Mouse (Mus musculus) CD4-positive, CD25-positive, alpha-beta regulatory T cell, adult 9 weeks (primary cell): ENCODE measurements around the gene Zfp768. TPM values are rescaled to one million over a fixed set of nuclear protein-coding genes. Genes with fewer than 3 reads are reported as not detected.

Experiments
- polyA plus RNA-seq: library from polyadenylated mRNA; unstranded; fragments of 100-300 nt; shearing (Covaris generic); gene quantifications from one replicate; pipeline ENCODE4 v1.2.1, GENCODE M21; 2017

The Zfp768 gene
- 0.35 TPM for polyA plus RNA-seq

DNA sequence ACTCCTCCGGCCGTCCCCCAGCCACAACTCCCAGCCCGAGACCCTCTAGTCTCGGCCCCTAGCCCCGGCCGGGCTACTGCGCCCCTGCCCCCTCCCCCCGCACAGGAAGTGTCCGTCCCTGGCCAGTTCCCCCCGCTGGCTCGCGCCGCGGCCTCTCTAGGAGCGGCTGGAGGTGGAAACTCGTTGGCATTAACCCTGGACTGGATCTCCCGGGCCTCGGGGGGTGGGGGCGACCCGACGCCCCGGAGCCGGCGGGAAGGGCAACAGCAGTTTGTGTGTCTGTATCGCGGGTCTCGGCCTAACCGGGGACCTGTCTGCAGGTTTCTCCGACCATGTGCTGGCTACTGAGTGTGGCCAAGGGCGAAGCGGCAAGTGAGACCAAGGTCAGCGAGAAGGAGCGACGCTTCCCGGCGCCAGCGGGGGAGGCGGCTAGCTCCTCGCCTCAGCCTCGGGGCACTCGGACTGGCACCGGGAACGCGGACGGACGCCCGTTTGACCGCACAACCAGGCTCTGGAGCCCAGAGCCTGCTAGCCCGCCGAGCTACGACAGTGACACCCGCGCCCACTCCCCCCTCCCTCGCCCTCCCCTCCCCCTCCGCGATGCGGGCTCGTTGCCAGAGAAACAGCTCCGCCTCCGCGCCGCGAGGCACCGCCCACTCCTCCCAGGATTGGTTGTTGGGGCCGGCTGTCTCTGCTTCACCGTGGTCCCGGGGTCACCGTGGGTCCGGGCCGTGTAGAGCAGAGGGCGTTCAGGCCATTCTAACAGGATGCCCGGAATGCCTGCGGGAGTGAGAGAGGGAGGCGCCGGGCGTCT is at the start of gene Zfp768:
Gene Zfp768 (minus strand): TSS at position 78 of the 814 bp plus-strand sequence.

DNA sequence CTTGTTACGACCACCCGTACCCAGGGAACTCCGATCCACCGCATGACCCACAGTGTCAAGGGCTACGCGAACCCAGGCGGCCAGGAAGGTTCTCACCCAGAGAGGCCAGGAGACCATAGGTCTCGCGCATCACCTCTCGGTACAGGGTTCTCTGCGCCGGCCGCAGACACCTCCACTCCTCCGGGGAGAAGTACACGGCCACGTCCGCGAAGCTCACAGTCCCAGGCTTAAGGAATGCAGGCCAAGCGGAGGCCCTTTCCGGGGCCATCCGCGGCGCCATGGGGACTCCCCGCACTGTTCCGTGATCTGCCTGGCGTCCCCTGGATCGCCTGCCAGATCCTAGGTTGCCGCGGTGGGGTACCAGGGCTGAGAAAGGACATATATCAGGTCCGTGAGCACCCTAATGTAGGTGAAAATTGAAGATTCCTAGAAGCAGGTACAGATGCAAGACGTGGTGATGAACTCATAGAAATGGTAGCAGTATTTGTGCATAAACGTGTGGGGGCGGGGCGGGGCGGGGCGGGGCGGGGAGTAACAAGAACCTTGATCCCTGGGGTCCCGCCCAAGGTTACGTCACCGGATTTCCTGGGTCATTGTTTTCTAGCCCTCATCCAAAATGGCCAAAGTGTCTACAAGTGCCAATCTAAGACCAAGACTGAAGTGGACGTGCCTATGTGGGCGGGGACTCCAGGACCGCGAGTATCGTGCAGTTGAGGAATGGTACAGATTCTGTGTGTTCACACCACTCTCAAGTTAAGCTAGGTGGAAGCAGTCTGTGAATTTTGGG is 48.0 kb upstream of the Zfp768 start, which contains the start of gene E430018J23Rik:
Gene E430018J23Rik (minus strand): TSS at position 473 of the 787 bp plus-strand sequence.

GRCm38 (mm10) chr7:127386641-127387392 is 41.4 kb upstream of the Zfp768 start, which contains the start of gene 9130019O22Rik:
Gene 9130019O22Rik (minus strand): TSS chr7:127387166.

DNA sequence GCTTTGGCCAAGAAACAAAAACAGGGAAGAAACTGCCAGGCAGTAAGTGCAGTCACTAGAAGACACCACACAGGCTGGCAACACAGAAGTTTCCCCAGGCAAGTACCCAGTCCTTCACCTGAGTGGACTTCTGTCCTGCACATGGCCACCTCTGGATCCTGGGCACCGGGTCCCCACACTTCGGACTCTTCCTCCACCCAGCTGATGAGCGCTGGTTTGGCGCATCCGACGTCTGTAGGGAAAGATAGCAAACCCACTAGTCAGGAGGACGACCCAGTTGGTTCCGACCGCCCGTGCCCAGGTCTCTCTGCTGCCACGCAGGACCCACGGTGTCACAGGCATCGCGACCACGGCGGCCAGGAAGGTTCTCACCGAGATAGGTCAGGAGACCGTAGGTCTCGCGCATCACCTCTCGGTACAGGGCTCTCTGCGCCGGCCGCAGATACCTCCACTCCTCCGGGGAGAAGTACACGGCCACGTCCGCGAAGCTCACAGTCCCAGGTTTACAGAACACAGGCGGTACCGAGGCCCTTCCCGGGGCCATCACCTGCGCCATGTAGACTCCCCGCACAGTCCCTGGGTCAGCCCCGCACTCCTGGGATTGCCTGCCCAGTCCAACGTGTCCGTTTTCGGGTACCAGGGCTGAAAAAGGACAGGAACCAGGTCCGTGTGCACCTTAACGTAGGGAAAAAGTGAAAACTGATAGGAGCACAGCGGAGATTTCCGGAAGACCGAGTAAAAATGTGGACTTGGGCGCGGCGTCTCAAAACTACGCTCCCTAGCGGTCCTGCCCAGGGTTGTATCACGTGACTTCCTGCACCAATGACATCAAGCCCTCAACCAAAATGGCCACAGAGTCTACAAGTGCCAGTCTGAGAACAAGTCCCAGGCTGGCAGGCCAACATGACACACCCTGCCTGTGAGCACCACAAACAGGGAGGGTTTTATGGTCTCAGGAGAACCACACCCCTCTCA is 30.2 kb upstream of the Zfp768 start, which contains the start of gene Zfp747:
Gene Zfp747 (minus strand): TSS at position 780 of the 975 bp plus-strand sequence.

DNA sequence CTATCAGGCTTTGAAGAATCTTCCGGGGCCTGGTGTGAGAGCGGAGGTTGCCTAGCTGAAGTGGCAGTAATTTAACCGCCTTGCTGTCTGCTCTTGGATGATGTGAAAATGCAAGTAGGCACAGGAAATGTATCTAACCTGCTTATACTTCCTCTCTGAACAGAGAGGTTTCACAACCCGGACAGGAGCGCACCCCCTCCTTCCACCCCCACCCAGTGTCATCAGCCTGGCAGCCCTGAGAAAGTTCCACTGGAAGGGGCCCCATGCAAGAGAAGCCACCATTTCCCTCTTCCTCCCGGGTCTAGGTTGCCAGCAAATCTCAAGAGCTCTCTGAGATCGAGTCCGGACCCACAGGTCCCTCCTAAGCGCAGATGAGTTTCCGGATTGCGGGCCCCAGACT is 49.3 kb downstream of the Zfp768 start, which contains the start of gene Itgal:
Gene Itgal (plus strand): TSS at position 163 of the 400 bp plus-strand sequence.

Other genes starting within 250 kb of the Zfp768 start
- gene Qprt, start 223.4 kb downstream of the Zfp768 start, polyA plus RNA-seq = 23.9 TPM
- 84.5 TPM for gene Spn, start 207.8 kb downstream of the Zfp768 start, polyA plus RNA-seq
- gene Cd2bp2, start 149.5 kb downstream of the Zfp768 start, polyA plus RNA-seq = 81.8 TPM
- gene Tbc1d10b, start 137.1 kb downstream of the Zfp768 start, polyA plus RNA-seq = 12.7 TPM
- gene Mylpf, start 136.7 kb downstream of the Zfp768 start, polyA plus RNA-seq = 22.7 TPM
- 16.5 TPM for gene Zfp553, start 112.5 kb downstream of the Zfp768 start, polyA plus RNA-seq
- 607 TPM for gene Sept1, start 112.5 kb downstream of the Zfp768 start, polyA plus RNA-seq
- gene Zfp771, start 101.3 kb downstream of the Zfp768 start, polyA plus RNA-seq = 0.60 TPM
- gene Dctpp1, start 84.9 kb downstream of the Zfp768 start, polyA plus RNA-seq = 51.4 TPM
- 12.5 TPM for gene Sephs2, start 71.5 kb downstream of the Zfp768 start, polyA plus RNA-seq
- 375 TPM for gene Itgal, start 49.3 kb downstream of the Zfp768 start, polyA plus RNA-seq
- 24.7 TPM for gene Zfp747, start 30.5 kb upstream of the Zfp768 start, polyA plus RNA-seq
- 9.9 TPM for gene 9130019O22Rik, start 41.6 kb upstream of the Zfp768 start, polyA plus RNA-seq
- 6.4 TPM for gene E430018J23Rik, start 48.0 kb upstream of the Zfp768 start, polyA plus RNA-seq
- gene Zfp764, start 61.2 kb upstream of the Zfp768 start, polyA plus RNA-seq = 17.3 TPM
- gene Zfp688, start 76.5 kb upstream of the Zfp768 start, polyA plus RNA-seq = 48.9 TPM
- gene Zfp689, start 103.6 kb upstream of the Zfp768 start, polyA plus RNA-seq = 11.8 TPM
- 141 TPM for gene Prr14, start 114.0 kb upstream of the Zfp768 start, polyA plus RNA-seq
- gene Fbrs, start 133.6 kb upstream of the Zfp768 start, polyA plus RNA-seq = 9.0 TPM
- 81.0 TPM for gene Srcap, start 166.4 kb upstream of the Zfp768 start, polyA plus RNA-seq
- 10.2 TPM for gene Gm42715, start 174.0 kb upstream of the Zfp768 start, polyA plus RNA-seq
- 14.8 TPM for gene Tmem265, start 215.8 kb upstream of the Zfp768 start, polyA plus RNA-seq
- 112 TPM for gene Phkg2, start 227.8 kb upstream of the Zfp768 start, polyA plus RNA-seq
- gene Ccdc189, start 243.0 kb upstream of the Zfp768 start, polyA plus RNA-seq = 0.48 TPM
- gene Rnf40, start 243.2 kb upstream of the Zfp768 start, polyA plus RNA-seq = 154 TPM